Mouse (Mus musculus) lung, adult 2 months (tissue): ENCODE measurements around the gene Mpnd.

Experiments
- CTCF ChIP-seq: fragments of 200-500 bp; IDR thresholded peaks from 2 replicates; pipeline ENCODE4 v1.5.1; 2011; ENCODE audit warnings: mild to moderate bottlenecking, low read length, control low read depth; ENCODE audit not compliant: insufficient read depth
- POLR2A ChIP-seq: fragments of 200-500 bp; IDR thresholded peaks from 2 replicates; pipeline ENCODE4 v1.6.1; 2011; ENCODE audit warnings: low read depth, mild to moderate bottlenecking, control low read depth, low read length, borderline replicate concordance; ENCODE audit errors: extremely low read depth

- no peak for TF ChIP-seq CTCF
- no peak for TF ChIP-seq POLR2A
Observed at GRCm38 (mm10) chr17:55967186-55967585, 38.3 kb upstream of the Mpnd start.
